ENCODE assay signal across 16 mouse cellular contexts in genomic region chr16:19818801-19819200, GRCm38 (mm10). TPM values are rescaled to one million over a fixed set of nuclear protein-coding genes. Genes with fewer than 3 reads are reported as not detected.
A peak's percentile ranks its signal among the peaks of the same experiment; 100 is the strongest.
DNase-seq lines count a peak whose midpoint lies in the region; TF ChIP-seq lines count a peak whose summit lies in the region.
"Had no signal": no experiment of that assay in that cellular context is flagged by ENCODE, and none has a peak within 500 bp of the region (broad histone marks: within the 10 kb centered on the region; RNA-seq: fewer than 3 reads in every experiment).

No protein-coding gene starts in this region.

- peak; percentile 2 to 3 for DNase-seq in cerebellum, postnatal 36 days
- DNase-seq in cerebellum, adult 9-11 months = no peak
- peak; percentile 14 for DNase-seq in left cerebral cortex, postnatal 4 days
- DNase-seq in left cerebral cortex, postnatal 10 days (ENCODE audit: extremely low spot score in 1 of 2, low spot score in 2 of 2) = no peak
- peak; percentile 10 for DNase-seq in brain, embryonic 14.5 days (ENCODE audit: low read depth)
- DNase-seq in adrenal gland, postnatal 36 days = no peak
- DNase-seq: adrenal gland, adult 8-10 months; adrenal gland, postnatal 25 days; cerebellum, adult 18-20 months; cerebellum, adult 9-10 months; gastrocnemius, postnatal 10 days; gastrocnemius, postnatal 36 days; heart, adult 2 months; heart, postnatal 14 days; heart, postnatal 4 days; kidney, adult 11 months had no signal

- no peak for TF ChIP-seq CTCF in brain, embryonic 14.5 days (IDR thresholded peaks at IDR 0.05; ENCODE audit: borderline replicate concordance, extremely low read depth, insufficient read depth, insufficient read length)

- TF ChIP-seq POLR2A in brain, embryonic 14.5 days (IDR thresholded peaks at IDR 0.05; ENCODE audit: borderline replicate concordance, extremely low read depth, insufficient read depth, insufficient read length, poor library complexity, severe bottlenecking) = no peak

- intact Hi-C loops in left cerebral cortex, postnatal 4 days (cut with DNase I) = no loop called here
- intact Hi-C loops in left cerebral cortex, postnatal 10 days (cut with DNase I) = no loop called here

RNA-seq across cellular contexts. Expression of gene B3gnt5, which starts 58.8 kb away (rescaled TPM):
- total RNA-seq in left cerebral cortex, postnatal 4 days (2021) = 10 to 100 TPM; 28.9 to 37.2 TPM
- 1 to 10 TPM; 3.4 to 4.0 TPM for total RNA-seq in left cerebral cortex, postnatal 10 days (2021)
- polyA plus RNA-seq in brain, embryonic 14.5 days (2012; rRNA removed) = 17.3 and 24.7 TPM in 2 replicates
- under 1 TPM; 0.17 to 0.30 TPM for total RNA-seq in adrenal gland, postnatal 36 days (2021)

Comparison
In these comparisons a context has a peak if more than half of its experiments do, and no peak if none do; other contexts are left out.
1. DNase-seq: peak in cerebellum, postnatal 36 days (2 of 2), left cerebral cortex, postnatal 4 days (single experiment) and brain, embryonic 14.5 days (single experiment); none in cerebellum, adult 9-11 months (single experiment), left cerebral cortex, postnatal 10 days (0 of 2) and adrenal gland, postnatal 36 days (0 of 2).
2. RNA of gene B3gnt5, which starts 58.8 kb away (total RNA-seq): 28.9 to 37.2 TPM in left cerebral cortex, postnatal 4 days; 3.4 to 4.0 TPM in left cerebral cortex, postnatal 10 days and 0.17 to 0.30 TPM in adrenal gland, postnatal 36 days; every median in the first group is over 4 times any median in the second.